Mouse (Mus musculus) T-helper 1 cell (primary cell): Measurements from ENCODE around the gene Ankrd23.
"Not testable (repeated sequence)": the region's sequence is repeated elsewhere in the genome, so short reads cannot be mapped to it uniquely, and the experiment has no call there.

Experiments
- in situ Hi-C: fragments of 300-600 bp; cut with MboI, MseI; formaldehyde crosslinking; loops from one replicate; pipeline ENCODE4 v1.15.1; 2025; ENCODE audit warnings: high pct_unique_total_duplicates

Gene Ankrd23

GRCm38 (mm10) chr1:36536783-36537182 is at the start of gene Ankrd23:
Gene Ankrd23, minus strand, starts transcription at chr1:36536883.
- in situ Hi-C loops = not testable (repeated sequence)

DNA sequence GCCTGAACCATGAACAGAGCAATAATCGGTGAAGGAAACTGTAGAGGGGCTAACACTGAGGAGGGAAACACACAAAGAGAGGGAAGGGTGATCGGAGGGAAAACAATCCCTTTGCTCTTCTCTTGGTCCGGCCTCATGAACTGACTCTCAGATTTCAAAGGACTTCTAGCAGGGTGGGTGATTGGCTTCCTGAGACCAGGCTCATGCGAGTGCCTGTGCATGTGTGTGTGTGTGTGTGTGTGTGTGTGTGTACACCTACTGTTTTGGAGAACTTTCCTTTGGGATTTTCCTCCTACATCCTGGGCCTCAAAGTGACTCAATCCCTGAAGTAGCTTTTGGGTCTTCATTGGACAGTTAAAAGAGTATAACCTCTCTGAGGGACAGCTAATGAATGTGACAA is 49.6 kb upstream of the Ankrd23 start:
- in situ Hi-C loops = no loop called here

DNA sequence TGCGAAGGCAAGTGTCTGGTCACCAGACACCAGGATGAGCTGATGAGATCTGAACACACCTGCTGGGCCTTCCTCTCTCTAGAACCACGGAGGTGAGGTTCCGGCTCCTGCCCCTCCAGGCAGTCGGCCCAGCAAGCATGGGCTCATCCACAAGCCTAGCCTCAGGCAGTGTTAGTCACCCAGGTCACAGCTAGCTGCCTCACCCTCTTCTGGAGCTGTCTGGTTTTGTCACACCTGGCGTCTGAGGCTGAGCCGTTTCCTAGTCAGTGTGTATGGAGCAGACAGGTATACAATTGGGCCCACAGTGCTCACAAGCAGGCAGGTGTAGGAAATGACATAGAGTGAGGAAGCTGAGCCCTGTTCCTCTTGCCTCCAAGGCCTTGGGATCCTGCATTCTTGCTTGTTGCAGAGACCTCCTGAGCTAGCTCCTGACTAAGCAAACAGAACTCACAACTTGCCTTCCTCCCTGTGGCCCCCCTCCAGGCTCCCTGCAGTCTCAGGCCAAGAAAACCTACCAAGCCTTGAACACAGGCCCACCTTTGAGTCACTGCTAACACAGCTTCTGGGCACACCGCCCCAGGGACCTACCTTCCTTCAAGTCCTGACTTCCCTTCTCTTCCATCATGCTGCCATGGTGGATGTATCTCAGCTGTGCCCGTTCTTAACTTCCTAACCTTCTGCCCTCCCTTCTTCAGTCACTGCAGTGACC is 46.9 kb upstream of the Ankrd23 start:
- in situ Hi-C loops = no loop called here

DNA sequence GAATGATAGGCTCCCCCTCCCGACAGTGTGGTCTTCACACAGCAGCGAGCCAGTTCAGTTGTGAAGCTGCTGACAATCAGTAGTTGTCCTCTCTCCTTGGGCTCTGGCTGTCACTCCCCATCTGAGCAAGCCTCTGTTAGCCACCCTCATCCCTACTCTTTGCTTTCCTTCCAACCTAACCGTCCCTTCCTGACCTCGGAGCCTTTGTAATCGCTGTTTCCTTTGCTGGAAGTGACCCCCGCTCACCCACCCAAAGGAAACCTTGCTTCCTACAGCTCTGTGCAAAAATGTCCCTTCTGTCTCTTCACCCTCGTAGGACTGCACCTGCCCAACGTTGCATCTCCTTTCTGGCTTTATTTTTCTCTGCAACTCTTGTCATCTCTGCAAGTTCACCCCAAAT is 45.5 kb upstream of the Ankrd23 start:
- in situ Hi-C loops = no loop called here

- in situ Hi-C loops = no loop called here
Observed at GRCm38 (mm10) chr1:36581260-36581659, 44.6 kb upstream of the Ankrd23 start.

DNA sequence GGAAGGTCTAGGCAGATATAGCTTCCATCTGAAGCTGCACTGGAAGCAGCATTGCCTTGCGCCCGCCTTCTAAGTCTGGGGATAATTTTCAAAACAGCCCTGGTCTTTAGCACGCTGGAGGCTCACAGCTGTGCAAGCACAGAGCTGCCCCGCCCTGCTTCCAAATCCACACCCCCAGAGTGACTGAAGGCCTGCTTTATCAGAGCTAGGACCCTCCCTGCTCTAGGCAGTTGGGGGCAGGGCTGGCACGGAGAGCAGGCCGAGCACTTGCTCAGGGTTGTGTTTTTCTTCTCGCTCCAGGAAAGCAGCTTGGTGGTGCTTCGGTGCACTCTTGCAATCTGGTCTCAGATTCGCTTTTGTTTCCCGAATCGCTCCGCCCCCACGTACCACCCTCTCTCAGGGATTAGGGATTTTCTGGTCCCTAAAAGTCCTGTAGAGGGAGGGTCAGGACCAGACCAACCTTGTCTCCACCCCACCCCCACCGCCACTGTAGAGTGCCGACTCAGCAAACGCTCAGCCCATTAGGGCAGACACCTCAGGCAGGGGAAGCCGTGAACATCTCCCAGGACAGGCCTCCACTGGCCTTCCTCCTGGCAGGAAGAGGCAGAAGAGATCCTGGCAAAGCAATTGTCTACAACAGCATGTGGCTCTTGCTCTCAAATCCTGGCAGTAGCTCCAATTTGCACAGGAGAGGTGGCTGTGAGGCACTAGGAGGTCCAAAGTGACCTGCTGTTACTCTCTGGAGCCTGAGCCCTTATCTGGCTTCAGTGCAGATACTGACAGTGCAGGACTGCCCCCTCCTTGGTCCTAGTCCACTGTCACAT is 43.9 kb upstream of the Ankrd23 start:
- in situ Hi-C loops = no loop called here

DNA sequence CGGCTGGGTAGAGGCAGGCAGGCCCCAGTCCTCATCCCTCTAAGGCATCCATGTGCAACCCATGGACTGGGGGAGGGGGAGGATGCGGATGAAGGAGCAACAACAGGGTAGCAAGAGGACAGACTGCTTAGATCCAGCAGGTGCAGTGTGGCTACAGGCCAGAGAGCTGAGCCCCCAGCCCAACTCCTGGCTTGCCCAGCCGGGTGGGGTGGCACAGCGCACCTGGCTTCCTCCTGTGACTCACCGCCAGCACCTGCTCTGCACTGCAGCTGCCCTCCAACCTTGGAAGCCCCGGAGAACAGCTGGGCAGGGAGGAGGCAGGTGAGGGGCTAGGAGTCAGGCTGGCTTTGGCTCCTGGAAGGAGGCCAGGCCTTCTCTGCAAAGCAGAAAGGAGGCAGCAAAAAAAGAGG is 43.3 kb upstream of the Ankrd23 start:
- in situ Hi-C loops = no loop called here

DNA sequence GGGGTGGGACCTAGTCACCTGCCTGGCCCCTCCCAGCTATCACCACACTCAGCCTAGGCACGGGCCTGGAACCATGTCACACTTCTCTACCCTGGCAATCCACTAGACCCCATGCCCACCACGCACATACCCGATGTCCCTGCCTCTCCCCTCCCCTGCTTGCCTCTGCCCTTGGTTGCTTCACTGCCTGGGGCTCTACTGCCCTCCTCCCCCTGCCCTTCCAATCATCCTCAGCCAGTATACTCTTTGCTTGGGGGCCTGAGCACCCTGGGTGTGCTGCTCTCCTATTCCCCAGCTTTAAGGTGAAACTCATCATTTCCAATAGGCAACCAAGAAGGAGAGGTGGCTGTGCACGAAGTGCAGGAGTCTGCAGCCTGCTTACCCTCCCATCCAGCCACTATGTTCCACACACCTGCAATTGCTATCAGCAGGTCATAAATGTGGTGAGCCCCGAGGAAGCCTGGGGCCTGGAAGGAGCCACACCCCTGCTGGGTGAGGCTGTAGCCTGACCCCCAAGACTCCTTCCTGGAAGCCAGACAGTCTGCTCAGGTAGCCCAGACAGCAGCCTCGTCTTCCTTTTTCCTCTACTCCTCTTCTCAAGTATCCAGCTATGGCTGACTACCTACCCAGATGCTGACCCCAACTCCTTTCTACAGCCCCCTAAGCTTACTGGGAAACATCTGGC is 40.5 kb upstream of the Ankrd23 start:
- in situ Hi-C loops = no loop called here

- in situ Hi-C loops = no loop called here
Observed at GRCm38 (mm10) chr1:36575347-36575746, 38.7 kb upstream of the Ankrd23 start.

DNA sequence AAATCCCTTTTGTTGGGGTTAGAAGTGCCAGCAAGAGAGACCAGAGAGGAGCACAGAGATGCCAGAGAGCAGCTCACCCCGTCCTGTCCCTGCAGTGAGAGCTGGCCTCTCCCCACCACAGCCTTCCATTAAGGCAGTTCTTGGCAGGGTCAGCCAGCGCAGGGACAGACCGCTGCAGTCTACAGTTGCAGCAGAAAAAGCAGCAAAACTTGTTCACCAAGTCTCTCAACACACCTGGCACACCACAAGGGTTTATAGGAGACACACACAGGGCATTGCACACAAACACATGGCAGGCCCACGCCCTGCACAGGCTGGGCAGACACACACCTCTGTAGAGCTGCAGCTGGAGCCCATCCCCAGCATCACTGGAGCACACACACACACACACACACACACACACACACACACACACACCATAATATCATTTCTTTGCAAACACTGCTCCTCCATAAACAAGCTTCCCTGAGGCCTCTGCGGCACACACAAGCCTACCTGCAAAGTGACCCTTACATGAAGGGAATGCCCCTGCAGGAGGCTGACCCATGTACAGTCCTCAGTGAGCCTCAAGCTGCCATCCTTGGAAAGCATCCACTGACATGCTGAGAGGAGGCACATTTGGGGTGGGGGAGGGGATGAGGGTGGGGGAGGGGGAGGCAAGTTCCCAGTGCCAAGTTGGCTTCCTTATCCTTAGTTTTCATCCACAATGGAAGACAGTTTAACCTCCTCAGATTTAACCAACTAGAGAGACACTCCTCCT is 37.7 kb upstream of the Ankrd23 start:
- in situ Hi-C loops = no loop called here

GRCm38 (mm10) chr1:36573524-36573923 is 36.8 kb upstream of the Ankrd23 start:
- in situ Hi-C loops = no loop called here

DNA sequence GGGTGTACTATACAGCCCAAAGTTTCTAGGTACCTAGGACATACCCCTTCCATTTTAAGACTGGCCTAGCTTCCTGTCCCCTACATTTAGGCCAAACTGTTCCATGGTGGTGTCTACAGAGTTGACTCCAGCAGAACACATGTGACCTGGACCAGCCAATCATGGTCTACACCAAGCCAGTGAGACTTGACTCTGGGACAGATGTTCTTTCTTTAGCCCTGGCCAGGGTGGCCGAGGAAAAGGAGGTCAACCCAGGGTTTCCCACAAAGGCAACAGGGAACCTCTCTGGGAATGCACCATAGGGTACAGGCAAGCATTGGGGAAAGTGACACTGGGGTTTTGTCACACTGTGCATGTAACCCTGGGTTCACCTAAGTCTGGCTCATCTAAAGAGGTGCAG is 36.0 kb upstream of the Ankrd23 start:
- in situ Hi-C loops = no loop called here

- in situ Hi-C loops = no loop called here
Observed at GRCm38 (mm10) chr1:36572140-36572700, 35.5 kb upstream of the Ankrd23 start.

DNA sequence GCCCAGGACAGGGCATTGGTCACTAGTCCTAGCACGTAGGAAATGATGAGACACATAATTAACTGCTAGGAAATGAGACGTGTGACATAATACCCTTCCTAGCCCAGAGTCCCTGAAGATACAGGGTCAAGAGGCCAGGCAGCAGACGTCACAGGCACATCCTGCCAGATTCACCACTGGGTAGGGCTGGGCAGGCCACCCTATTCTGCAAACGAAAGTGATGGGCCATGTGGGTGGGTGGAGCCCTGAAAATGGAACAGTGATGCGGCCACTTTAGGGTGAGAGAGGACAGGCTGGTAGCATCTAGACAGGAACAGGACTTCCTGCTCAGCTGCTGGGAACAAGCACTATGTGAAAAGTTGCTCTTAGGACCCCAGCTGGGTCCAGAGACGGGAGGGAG is 34.9 kb upstream of the Ankrd23 start:
- in situ Hi-C loops = no loop called here

- in situ Hi-C loops = no loop called here
Observed at GRCm38 (mm10) chr1:36570320-36570719, 33.6 kb upstream of the Ankrd23 start.

DNA sequence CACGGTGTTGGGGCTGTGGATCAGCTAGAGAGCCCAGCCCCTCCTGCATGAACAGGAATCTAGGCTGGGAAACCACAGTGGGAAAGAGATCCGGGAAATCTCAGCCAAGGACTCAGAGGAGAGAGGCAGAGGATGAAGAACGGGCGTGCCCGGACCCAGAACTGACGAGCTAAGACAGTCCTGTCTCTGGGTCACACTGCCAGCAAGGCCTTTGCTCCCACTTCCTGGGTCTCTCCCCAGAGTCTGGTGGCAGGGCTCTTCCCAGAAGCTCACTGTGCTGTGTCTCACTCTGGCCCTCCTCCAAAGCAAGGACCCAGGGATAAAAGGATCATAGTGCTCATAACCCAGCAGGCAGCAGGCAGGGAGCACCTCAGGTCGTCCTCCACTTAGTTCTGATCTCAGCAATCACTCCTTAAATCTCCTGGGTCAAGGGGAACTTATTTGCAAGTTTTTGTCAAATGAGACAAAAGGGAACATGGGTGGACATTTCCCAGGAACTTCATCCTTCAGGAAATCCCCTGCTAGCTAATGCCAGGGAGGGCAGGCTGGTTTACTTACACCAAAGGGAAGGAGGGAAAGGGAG is 33.1 kb upstream of the Ankrd23 start:
- in situ Hi-C loops = no loop called here

DNA sequence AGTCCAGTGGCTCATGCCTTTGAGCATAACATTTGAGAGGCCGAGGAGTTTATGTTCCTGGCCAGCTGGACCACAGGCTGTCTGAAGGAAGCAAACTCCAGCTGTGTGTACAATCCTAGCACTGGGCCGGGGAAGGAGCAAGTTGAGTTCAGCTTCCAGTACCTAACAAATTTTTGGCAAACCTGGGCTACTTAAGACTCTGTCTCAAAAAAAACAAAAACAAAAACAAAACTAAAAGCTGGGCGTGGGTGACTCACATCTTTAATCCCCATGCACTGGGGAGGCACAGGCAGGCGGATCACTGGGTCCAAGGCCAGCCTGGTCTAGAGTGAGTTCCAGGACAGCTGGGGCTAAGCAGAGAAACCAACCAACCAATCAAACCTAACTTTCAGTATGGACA is 32.1 kb upstream of the Ankrd23 start:
- in situ Hi-C loops = no loop called here

DNA sequence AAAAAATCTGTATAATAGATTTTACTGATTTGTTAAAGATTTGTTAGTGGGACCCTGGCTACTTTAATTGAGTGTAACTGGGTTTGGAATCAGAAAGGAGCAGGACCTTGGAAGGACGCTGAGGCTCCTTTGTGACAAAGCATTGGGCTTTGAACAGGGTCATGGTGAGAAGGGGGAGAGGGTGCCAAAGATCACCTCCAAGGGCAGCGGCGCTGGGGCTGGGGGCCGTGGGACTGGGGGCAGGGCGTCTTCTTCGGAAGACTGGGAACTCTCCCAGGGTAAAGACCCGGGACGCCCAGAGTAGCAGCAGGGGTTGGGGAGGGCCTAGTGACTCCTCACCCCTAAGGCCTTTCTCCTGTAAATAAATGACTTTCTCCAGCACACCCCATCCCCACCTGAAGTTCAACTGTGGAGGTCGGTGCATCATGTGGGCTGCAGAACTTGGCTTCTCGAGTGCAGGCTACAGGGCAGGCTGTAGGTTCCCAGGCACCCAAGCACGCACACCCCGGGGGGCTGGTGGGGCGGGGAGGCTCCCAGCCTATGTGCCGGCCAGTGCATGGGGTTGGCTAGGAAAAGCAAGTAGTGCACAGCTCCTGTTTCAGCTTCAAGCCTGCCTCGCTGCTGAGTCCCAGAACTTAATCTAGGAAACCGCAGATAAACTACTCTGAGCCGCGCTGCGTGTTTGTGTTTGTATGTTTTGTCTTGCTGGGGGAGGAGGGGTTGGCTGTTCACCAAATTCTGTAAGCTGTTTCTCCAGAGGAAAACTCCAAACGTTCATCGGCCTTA is 31.3 kb upstream of the Ankrd23 start:
- in situ Hi-C loops = no loop called here

- in situ Hi-C loops = no loop called here
Observed at GRCm38 (mm10) chr1:36566425-36566824, 29.7 kb upstream of the Ankrd23 start.

DNA sequence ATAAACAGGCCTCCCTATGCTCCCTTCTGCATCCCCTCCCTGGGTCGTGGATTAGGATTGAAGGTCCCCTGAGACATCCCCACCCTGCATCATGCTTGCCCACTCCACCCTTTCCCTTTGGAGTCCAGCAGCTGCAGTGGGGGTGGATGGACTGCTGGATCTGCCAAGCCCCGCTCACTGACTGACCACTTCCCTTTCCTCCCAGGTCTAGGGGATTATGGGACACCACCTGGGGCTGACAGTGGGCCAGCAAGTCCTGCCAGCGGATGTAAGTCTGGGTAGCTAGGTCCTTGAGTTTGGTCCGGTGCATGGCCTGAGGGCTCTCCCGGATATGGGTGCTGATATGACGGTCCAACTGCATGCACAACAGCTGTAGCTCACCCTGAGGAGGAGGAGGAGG is 27.4 kb upstream of the Ankrd23 start:
- in situ Hi-C loops = no loop called here
